ENCODE assay signal across 17 mouse cellular contexts in the genomic region with DNA sequence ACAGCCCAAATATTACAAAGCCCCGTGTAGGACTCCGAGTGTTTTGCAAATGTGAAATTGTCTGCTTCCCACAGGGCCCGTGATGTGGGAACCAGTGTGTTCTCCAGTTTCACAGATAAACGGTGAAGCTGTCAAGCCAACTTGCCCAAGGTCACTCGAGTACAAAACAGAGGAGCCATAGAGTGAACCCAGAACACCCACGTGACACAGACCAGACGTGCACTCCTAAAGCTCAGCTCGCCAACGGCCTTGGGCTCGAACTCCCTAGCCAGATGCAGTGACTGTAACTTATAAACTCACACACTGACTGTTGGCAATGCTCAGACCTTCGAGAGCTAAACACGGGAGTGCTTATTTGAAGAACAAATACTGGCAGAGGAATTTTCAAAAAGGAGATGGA. TPM values are rescaled to one million over a fixed set of nuclear protein-coding genes. Genes with fewer than 3 reads are reported as not detected.
DNase-seq lines count a peak whose midpoint lies in the region; ATAC-seq and TF ChIP-seq lines count a peak whose summit lies in the region.
"Had no signal": no experiment of that assay in that cellular context is flagged by ENCODE, and none has a peak within 500 bp of the region (broad histone marks: within the 10 kb centered on the region; RNA-seq: fewer than 3 reads in every experiment).

No protein-coding gene starts in this region.

- H3K27me3 ChIP-seq in liver, postnatal 0 days (ENCODE audit: insufficient read depth, low read length), result 0 out of 2 replicates have a peak, but pooled peaks cover 5% of the 10 kb centered on the region
- H3K27me3 ChIP-seq in liver, embryonic 11.5 days (replicated peaks; ENCODE audit: control insufficient read depth, insufficient read depth, low read length), result no peaks in the 10 kb centered on the region
- H3K27me3 ChIP-seq in heart, embryonic 14.5 days (ENCODE audit: control insufficient read depth, insufficient read depth, low read length), result no peaks in the 10 kb centered on the region
- H3K27me3 ChIP-seq: embryonic facial prominence, embryonic 15.5 days; lung, embryonic 15.5 days; midbrain, embryonic 15.5 days had no signal

- 0 out of 2 replicates have a peak, but pooled peaks cover 5% of the 10 kb centered on the region for H3K4me1 ChIP-seq in liver, postnatal 0 days (ENCODE audit: insufficient read depth)
- H3K4me1 ChIP-seq in liver, embryonic 11.5 days (replicated peaks; ENCODE audit: control insufficient read depth, insufficient read depth, low read length), result peaks cover 21% of the 10 kb centered on the region
- H3K4me1 ChIP-seq in heart, embryonic 14.5 days (ENCODE audit: control insufficient read depth in 2 of 2, insufficient read depth in 2 of 2, low read length in 2 of 2), result peaks cover 23 to 39% of the 10 kb centered on the region in 2 experiments
- H3K4me1 ChIP-seq: embryonic facial prominence, embryonic 15.5 days had no signal

- no peak for TF ChIP-seq EP300 in liver, postnatal 0 days (IDR thresholded peaks at IDR 0.05; ENCODE audit: low read depth)

- H3K4me3 ChIP-seq in liver, postnatal 0 days (ENCODE audit: low read depth, low read length), result no peak overlapping the region
- H3K4me3 ChIP-seq in liver, embryonic 11.5 days (ENCODE audit: low read depth, low read length), result no peak overlapping the region
- H3K4me3 ChIP-seq in heart, embryonic 14.5 days (ENCODE audit: control insufficient read depth in 1 of 2, insufficient read depth in 1 of 2, low read depth in 1 of 2, low read length in 2 of 2), result no peak overlapping the region
- H3K4me3 ChIP-seq: embryonic facial prominence, embryonic 15.5 days; lung, embryonic 15.5 days; midbrain, embryonic 15.5 days had no signal

- ATAC-seq in liver, postnatal 0 days, result no peak
- no peak for ATAC-seq in liver, embryonic 11.5 days (replicated peaks; ENCODE audit: low FRiP score)
- no peak for ATAC-seq in heart, embryonic 14.5 days (ENCODE audit: insufficient number of reproducible peaks, insufficient read depth, low FRiP score, low read depth)
- no peak for ATAC-seq in erythroid progenitor cell, adult 5-6 weeks (replicated peaks; ENCODE audit: low FRiP score, poor library complexity, severe bottlenecking)
- ATAC-seq: midbrain, embryonic 15.5 days had no signal

- no peak overlapping the region for H3K9ac ChIP-seq in liver, postnatal 0 days (replicated peaks)
- no peak overlapping the region for H3K9ac ChIP-seq in liver, embryonic 11.5 days (ENCODE audit: low read depth, low read length)
- H3K9ac ChIP-seq in heart, embryonic 14.5 days (ENCODE audit: low read length), result peak overlapping the region; percentile 45
- H3K9ac ChIP-seq: embryonic facial prominence, embryonic 15.5 days; hindbrain, embryonic 14.5 days; lung, embryonic 15.5 days; midbrain, embryonic 15.5 days had no signal

- peak; percentile 42 for DNase-seq in embryo, embryonic 10 days (ENCODE audit: low spot score)
- no peak for DNase-seq in embryo, embryonic 11 days
- no peak for DNase-seq in liver, postnatal 0 days
- DNase-seq in liver, embryonic 11.5 days (ENCODE audit: low spot score), result no peak
- peak; percentile 45 for DNase-seq in testis, postnatal 14 days (ENCODE audit: low spot score)
- no peak for DNase-seq in right cerebral cortex, postnatal 25 days
- DNase-seq: cerebellum, postnatal 14 days; gastrocnemius, postnatal 25 days; kidney, adult 9 months had no signal

- 0 out of 2 replicates have a peak overlapping the region, but pooled peaks have one; percentile 9 for H3K4me2 ChIP-seq in liver, postnatal 0 days (ENCODE audit: low read depth, low read length)
- no peak overlapping the region for H3K4me2 ChIP-seq in liver, embryonic 11.5 days
- peak overlapping the region; percentile 44 for H3K4me2 ChIP-seq in heart, embryonic 14.5 days (ENCODE audit: low read length)
- H3K4me2 ChIP-seq: embryonic facial prominence, embryonic 15.5 days; hindbrain, embryonic 14.5 days; lung, embryonic 15.5 days; midbrain, embryonic 15.5 days had no signal

- no peaks in the 10 kb centered on the region for H3K36me3 ChIP-seq in liver, postnatal 0 days (replicated peaks; ENCODE audit: insufficient read depth, low read length)
- H3K36me3 ChIP-seq in liver, embryonic 11.5 days (ENCODE audit: control insufficient read depth, insufficient read depth, low read length), result no peaks in the 10 kb centered on the region
- no peaks in the 10 kb centered on the region for H3K36me3 ChIP-seq in heart, embryonic 14.5 days (ENCODE audit: control insufficient read depth, insufficient read depth, low read length)
- H3K36me3 ChIP-seq: embryonic facial prominence, embryonic 15.5 days; lung, embryonic 15.5 days; midbrain, embryonic 15.5 days had no signal

- no peak for TF ChIP-seq CTCF in liver, postnatal 0 days (IDR thresholded peaks at IDR 0.05; ENCODE audit: low read depth)

- H3K9me3 ChIP-seq in liver, postnatal 0 days (ENCODE audit: low read length), result peaks cover 6% of the 10 kb centered on the region
- H3K9me3 ChIP-seq in liver, embryonic 11.5 days (ENCODE audit: control insufficient read depth, low read length), result peaks cover 10% of the 10 kb centered on the region
- H3K9me3 ChIP-seq in heart, embryonic 14.5 days (ENCODE audit: control insufficient read depth, low read length), result peaks cover 7% of the 10 kb centered on the region; the same call in 1 of the 2 replicates
- H3K9me3 ChIP-seq: lung, embryonic 15.5 days had no signal

- 47% methylated on average over 12 of the region's 12 CpGs for WGBS in liver, postnatal 0 days (ENCODE audit: insufficient replicate concordance)
- 58% methylated on average over 12 of the region's 12 CpGs for WGBS in liver, embryonic 11.5 days
- WGBS in heart, embryonic 14.5 days, result 18% methylated on average over 12 of the region's 12 CpGs

- no peak overlapping the region for H3K27ac ChIP-seq in liver, postnatal 0 days (ENCODE audit: low read depth)
- no peak overlapping the region for H3K27ac ChIP-seq in liver, embryonic 11.5 days (ENCODE audit: low read depth, low read length)
- H3K27ac ChIP-seq in heart, embryonic 14.5 days (replicated peaks in 1 of 2; ENCODE audit: control insufficient read depth in 1 of 2, insufficient read depth in 1 of 2, low read depth in 2 of 2, low read length in 2 of 2), result peak overlapping the region; percentile 61 to 74
- H3K27ac ChIP-seq: embryonic facial prominence, embryonic 15.5 days; hindbrain, embryonic 14.5 days; lung, embryonic 15.5 days; midbrain, embryonic 15.5 days; stomach, postnatal 0 days had no signal

RNA-seq across cellular contexts. Expression of a gene that starts 5.3 kb away (rescaled TPM):
- polyA plus RNA-seq in liver, postnatal 0 days (2015; fragmentation: Nextera tagmentation; extraction: Ambion mirVana), result 295 and 302 TPM in 2 replicates
- 74.8 and 84.2 TPM in 2 replicates for polyA plus RNA-seq in liver, embryonic 11.5 days (2014; fragmentation: Nextera tagmentation; extraction: Ambion mirVana)
- 121 and 127 TPM in 2 replicates for polyA plus RNA-seq in heart, embryonic 14.5 days (2014; fragmentation: Nextera tagmentation; extraction: Ambion mirVana)
- total RNA-seq in erythroid progenitor cell, adult 5-6 weeks (2015; ENCODE audit: low replicate concordance), result not detected in 2 replicates
- total RNA-seq in erythroid progenitor cell, adult 5-6 weeks (2017; ENCODE audit: low replicate concordance), result not detected in 2 replicates
- total RNA-seq: megakaryocyte progenitor cell, adult 5-6 weeks had no signal

Comparison
In these comparisons a context has a peak if more than half of its experiments do, and no peak if none do; other contexts are left out.
1. DNase-seq: peak in embryo, embryonic 10 days (single experiment) and testis, postnatal 14 days (single experiment); none in embryo, embryonic 11 days (single experiment), liver, postnatal 0 days (single experiment), liver, embryonic 11.5 days (single experiment) and right cerebral cortex, postnatal 25 days (single experiment).
2. H3K27ac ChIP-seq: peak in heart, embryonic 14.5 days (2 of 2); none in liver, postnatal 0 days (single experiment) and liver, embryonic 11.5 days (single experiment).